Mouse (Mus musculus) gastrocnemius, postnatal 14 days (tissue): Measurements from ENCODE around the gene Asl. TPM values are rescaled to one million over a fixed set of nuclear protein-coding genes. Genes with fewer than 3 reads are reported as not detected.

Source experiments
- DNase-seq: peaks from one replicate; pipeline ENCODE4 v3.0.0; 2021; ENCODE audit warnings: mixed read lengths
- intact Hi-C: fragments of 180-260 bp; cut with DNase I; formaldehyde crosslinking; loops from one replicate; pipeline ENCODE4 v1.15.1; 2025; ENCODE audit warnings: low total_unique reads
- long read RNA-seq, 2 experiments: library from polyadenylated mRNA; stranded (forward); transcript quantifications; one replicate each; pipeline ENCODE4 v2.0.0; 2021
- total RNA-seq, 2 experiments: library from RNA; stranded (reverse); gene quantifications; 2 replicates each; pipeline ENCODE4 v1.2.3; 2021

The Asl gene
- total RNA-seq: 10 to 100 TPM; 12.5 to 15.8 TPM
- long read RNA-seq, experiment 1, transcript Asl-205 (17 exons, 1,824 nt): major isoform, 5 of 10 reads
- long read RNA-seq, experiment 1, partial matches to known transcripts: 0 of 10 reads
- long read RNA-seq, experiment 1, other reads (novel, unspliced or antisense): 1 of 10 reads
- long read RNA-seq, experiment 2, transcript Asl-205 (17 exons, 1,824 nt): major isoform, 7 of 7 reads
- long read RNA-seq, experiment 2, partial matches to known transcripts: 0 of 7 reads
- long read RNA-seq, experiment 2, other reads (novel, unspliced or antisense): 0 of 7 reads

DNA sequence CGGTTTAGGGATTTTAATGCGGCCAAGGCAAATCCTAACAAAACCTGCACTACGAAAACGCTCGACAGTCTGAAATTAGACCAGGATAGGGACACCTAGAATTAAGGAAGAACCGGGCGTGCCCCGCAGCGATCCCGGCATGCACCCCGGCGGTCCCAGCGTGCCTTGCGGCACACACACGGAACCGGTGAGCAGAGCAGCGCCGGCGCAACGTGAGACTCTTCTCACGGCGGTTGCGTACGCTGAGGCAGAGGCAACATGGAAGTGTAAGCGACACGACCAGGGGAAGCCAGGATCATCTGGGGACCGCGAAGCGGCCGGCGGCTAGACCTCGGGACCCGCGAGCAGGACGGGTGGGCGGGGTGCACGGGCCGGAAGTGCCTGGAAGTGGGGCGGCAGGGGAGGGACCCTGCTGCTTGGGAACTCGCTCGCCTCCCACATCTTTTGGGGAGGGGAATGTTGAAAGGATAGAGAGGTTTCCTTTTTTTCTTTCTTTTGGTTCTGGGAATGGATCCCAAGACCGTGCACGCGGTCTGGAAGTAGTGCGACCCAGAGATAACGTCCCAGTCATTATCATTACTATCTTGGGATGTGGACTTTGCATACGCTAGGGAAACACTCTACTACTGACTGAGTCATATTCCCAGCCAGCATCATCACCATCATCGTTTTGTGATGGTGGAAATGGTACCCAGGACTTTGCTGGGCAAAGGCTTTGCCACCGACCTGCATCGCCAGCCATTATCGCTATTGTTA is at the start of gene Asl, which contains the start of gene Crcp:
Asl (minus strand) TSS at position 106 of the 756 bp plus-strand sequence.
Crcp (plus strand) TSS at position 149 of the 756 bp plus-strand sequence.
- DNase-seq: peak; percentile 85
- intact Hi-C loops: no loop called here

DNA sequence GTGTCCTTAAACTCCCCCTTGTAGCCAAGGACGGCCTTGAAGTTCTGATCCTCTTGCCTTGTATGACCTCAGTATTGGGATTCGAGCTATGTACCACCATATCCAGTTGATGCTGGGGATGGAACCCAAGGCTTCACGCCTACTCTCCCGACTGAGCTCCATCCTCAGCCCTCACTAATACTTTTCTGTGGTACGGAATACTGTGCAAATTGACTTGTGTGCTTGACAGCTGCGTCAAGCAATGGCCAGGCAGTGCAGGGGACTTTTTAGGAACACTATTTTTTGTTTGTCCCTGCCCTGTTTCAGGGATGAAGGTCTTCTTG is 49.7 kb upstream of the Asl start:
- no peak for DNase-seq
- intact Hi-C loops: no loop called here

DNA sequence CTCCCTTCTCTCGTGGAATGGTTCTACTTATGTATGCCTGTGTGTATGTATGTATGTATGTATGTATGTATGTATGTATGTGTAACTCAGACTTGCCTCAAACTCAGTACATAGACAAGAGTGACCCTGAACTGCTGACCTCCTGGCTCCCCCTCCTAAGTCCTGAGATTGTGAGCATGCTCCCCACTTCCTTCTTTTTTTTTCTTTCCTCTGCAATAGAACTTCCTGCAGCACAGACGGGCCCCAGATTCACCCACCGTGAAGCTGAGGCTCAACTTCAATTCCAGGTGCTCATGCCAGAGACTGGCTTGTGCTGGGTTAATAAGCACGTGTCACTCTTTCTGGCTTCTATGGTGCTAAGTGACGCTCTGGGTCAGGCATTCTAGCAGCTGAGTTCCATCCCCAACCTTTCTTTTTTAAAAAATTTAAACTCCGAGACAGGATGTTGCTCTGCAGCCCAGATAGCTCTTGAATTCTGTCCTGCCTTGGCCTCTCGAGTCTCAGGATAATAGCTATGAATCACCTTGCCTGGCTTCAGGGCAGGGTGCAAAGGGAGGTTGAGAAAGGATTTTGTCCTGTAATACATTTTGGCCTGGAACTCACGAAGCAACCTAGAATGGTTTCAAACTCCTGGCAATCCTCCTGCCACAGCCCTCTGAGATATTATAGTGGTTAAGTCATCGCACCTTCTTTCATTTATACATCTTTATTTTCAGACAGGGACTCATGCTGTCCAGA is 49.2 kb upstream of the Asl start:
- intact Hi-C loops: no loop called here
- no peak for DNase-seq

DNA sequence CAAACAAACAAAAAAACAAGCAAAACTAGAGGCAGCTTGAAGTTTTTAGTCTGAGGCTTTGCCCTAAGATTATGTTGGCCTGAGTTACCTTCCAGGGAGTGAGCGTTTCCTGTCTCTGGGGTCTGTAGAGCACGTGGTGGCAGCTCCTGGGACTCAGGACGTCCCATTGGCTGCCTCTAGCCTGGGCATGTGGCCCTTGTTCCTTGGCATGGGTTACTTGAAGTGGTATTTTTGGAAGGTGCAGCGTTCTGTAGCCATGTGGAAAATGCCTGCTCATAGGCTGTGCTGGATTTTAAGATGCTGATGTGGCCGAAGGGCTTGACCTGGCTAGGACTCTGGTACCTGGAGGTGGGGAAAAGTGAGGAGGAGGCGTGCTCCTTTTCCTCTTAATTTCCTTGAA is 47.3 kb upstream of the Asl start:
- intact Hi-C loops: no loop called here

DNA sequence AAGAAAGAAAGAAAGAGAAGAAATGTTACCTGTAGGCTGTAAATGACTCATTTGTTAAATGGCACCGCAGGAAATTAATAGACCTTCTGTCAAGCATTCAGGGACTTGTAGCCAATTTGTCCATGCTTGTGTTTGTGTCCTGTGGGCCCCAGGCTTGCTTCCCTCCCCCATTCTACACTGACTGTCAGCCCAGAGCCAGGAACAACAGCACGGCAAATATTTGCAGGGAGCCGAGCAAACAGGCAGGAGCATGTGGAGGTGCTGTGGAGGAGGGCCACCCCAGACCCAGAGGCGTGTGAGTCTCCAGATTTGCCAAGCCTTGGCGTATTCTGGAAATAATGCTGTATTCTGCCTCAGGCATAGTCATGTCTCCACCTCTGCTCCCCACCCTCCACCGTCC is 45.4 kb upstream of the Asl start:
- no peak for DNase-seq
- intact Hi-C loops: no loop called here

More for the DNA sequence above, 47.3 kb upstream of the Asl start:
- peak; percentile 61 for DNase-seq

DNA sequence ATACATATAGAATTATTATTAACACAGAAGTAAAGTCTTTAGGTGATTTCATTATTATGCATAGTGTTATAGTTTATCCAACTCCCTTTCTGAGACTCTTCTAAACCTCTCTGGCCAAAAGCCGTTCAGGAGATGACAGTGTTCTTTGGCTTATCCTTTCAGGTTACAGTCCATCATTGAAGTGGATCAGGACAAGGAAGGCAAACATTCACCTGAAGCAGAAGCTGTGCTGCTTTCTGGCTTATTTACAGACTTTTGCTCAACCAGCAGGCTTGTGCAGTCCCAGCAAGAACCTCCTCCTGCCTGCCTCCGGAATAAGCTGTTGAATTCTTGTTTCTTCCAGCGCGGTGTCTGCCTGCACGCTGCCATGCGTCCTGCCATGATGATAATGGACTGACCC is 44.0 kb upstream of the Asl start, which contains the start of gene Tpst1:
Tpst1 (plus strand) TSS at position 301 of the 400 bp plus-strand sequence.
- DNase-seq: no peak
- intact Hi-C loops: no loop called here

DNA sequence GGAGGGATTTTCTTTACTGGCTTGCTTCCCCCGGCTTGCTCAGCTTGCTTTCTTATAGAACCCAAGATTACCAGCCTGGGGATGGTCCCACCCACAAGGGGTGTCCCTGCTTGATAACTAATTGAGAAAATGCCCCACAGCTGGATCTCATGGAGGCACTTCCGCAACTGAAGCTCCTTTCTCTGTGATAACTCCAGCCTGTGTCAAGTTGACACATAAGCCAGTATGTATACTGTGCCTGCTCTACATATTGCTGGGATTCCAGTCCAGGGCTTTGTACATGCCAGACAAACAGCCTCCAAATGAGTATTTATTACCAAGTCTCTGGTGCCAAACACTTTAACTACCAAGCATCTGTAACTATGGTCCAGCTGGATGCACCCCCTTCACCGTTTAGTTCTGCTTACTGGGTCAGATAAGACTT is 38.8 kb upstream of the Asl start:
- no peak for DNase-seq
- intact Hi-C loops: no loop called here

DNA sequence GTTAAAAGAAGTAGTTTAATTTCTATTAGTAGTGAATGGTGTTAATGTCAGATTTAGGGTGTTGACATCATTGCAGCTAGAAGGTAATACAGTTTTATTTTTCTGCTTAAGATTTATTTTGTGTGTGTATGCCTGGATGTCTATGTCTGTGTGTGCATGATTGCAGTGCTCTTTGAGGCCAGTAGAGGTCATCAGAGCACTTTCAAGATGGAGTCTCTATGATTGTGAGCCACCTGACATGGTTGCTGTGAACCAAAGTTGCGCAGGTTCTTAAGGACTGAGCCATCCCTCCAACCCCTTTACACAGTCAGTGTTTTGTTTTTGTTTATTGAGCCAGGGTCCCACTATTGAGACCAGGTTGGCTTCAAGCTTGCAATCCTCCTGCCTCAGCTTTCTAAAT is 36.5 kb upstream of the Asl start:
- intact Hi-C loops: no loop called here
- DNase-seq: no peak

DNA sequence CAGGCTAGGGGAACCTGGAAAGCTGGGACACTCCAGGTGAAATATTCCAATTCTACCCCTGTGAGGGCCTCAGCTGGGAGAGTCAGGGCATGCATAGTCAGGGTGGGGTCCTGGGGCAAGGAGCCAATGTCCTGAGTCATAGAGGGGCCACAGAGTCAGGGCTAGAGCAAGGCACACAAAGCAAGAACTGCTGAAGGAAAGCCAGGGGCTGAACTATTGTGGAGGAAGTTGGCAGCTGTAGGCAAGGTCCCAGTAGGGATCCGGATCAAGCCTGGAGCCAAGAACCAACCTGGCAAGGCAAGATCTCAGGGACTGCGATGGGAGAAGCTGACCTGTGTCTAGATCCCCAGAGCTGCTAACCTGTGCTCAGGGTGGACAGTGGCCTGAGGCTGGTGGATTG is 34.7 kb upstream of the Asl start:
- DNase-seq: no peak
- intact Hi-C loops: no loop called here

DNA sequence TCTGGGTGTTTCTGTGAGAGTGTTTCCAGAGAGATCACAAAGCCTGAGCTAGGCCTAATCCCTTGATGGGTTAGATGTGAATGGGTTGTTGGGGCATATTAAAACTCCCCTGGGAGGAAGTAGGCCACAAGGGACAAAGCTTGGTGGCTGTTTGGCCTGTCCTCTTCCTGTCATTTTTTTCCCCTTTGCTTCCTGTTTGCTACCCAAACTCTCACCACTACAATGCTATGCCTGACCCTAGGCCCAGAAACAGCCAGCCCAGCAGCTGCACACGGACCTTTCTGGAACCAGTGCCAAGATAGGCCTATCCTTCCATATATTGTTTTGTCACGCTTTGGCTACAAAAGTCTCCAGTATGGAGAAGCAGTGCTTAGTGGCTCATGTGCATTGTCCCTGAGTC is 33.0 kb upstream of the Asl start:
- intact Hi-C loops: no loop called here
- DNase-seq: no peak

DNA sequence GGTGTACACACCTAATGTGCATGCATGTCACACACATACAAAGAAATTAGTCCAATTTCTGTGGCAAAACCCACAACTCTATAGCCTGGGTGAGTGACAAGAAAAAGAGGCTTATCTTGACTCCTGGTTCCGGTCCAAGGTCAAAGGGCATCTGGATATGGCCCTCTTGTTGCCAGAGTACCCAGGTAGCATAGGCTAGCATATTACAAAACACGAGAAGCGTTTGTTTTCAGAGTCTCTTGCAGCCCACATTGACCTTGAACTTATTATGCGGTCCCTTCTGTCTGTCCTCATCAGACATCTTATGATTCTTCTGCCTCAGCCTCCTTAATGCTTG is 31.2 kb upstream of the Asl start:
- DNase-seq: no peak
- intact Hi-C loops: no loop called here

DNA sequence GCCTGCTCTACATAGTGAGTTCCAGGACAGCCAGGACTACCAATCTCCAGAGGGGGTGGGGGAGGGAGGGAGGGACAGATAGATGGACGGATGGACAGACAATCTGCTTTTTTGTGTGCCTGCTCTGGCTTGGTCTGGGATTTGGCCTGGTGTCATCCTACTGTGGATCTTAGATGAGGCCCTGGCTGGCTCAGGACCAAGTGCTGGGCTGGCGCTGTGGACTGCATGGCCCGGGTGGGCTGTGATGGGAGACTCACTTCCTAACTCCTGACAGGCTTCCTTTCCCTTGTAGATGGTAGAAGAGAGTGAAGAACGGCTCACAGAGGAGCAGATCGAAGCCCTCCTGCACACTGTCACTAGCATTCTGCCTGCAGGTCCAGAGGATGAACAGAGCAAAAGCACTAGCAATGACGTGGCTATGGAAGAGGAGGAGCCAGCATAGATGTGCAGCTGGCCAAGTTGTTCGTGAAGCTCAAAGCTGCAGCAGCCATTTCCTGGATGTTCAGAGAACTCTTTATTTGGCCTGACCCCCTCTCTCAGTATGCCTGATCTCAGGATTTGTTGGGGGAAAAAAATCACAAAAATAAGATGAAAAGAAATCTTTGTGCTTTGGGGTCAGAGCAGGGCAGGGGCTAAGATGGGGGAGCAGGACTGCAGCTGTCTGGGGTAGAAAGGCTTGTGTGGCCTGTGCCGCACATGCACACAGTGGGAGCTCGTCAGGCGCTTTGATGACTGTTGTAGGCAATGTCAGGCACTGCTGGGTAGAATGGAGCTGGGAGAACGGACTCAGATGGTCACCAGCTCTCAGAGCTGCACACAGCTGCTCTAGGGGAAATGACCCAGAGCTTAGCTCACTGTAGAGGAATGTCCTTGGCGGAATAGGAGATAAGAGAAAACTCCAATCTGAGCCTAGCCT is 30.6 kb upstream of the Asl start:
- peak; percentile 41 for DNase-seq
- intact Hi-C loops: no loop called here

DNA sequence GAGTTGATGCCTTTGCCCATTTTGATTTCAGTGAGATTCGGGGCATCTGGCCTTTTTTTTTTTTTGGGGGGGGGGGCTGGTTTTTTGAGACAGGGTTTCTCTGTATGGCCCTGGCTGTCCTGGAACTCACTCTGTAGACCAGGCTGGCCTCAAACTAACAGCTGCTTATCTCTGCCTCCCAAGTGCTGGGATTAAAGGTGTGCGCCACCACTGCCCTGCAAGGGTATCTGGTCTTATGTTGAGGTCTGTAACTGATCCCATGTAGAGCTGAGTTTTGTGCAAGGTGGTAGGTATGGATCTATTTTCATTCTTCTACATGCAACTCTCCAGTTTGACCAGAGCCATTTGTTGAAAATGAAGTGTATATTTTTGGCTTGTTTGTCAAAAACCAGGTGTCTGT is 27.3 kb upstream of the Asl start:
- intact Hi-C loops: no loop called here
- no peak for DNase-seq

DNA sequence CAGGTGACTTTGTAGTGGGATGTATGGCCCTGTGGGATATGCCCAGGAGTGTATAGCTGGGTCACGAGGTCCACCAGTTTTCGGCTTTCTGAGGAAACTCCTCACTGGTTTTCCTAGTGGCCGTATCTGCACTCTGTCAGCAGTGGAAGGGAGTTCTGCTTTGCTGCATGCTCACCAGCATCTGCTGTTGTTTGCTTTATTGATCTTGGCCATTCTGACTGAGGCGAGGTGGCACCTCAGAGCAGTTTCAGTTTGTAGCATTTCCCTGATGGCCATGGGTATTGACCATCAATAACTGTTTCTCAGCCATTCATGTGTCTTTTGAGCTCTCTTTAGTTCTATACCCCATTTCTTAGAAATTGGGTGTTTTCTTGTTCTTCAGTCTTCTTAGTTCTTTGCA is 26.6 kb upstream of the Asl start:
- no peak for DNase-seq

DNA sequence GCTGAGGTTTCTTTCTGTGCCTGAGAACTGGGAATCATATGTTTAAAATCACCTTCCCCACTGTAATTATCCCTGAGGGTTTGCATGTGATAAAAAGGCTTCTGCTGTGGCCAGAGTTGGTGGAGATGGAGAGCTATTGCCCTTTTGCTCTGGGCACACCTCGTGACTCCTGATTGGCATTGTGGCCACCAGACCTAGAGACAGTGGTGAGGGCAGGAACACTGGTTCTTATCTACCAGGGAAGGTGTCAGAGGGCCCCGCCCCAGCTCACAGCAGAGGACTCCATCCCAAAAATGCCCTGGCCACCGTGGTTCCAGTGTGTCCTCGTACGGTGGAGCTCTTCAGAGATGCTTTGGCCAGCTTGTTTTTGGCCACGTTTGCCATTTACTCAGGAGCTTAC is 23.9 kb upstream of the Asl start:
- intact Hi-C loops: no loop called here
- no peak for DNase-seq

More for the DNA sequence above, 26.6 kb upstream of the Asl start:
- intact Hi-C loops: no loop called here

DNA sequence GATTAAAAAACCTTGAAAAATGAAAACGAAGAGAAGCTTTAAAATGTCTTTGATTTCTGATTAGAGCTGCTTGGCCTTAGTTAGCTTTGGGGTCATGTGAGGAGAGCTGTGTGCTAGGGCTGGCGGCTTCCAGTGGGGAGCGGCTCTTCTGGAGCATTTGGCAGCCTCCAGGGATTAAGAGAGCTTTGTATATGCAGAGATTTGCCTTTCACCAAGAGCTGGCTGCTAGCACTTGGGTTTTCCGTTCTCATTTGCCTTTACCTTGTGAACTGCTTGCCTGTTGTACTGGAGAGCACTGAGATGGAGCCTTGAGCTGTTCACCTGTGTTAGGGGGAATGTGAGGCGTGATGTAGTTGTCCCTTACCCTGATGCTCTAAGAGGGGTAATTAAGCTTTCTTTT is 23.5 kb upstream of the Asl start:
- intact Hi-C loops: no loop called here
- DNase-seq: peak; percentile 41

DNA sequence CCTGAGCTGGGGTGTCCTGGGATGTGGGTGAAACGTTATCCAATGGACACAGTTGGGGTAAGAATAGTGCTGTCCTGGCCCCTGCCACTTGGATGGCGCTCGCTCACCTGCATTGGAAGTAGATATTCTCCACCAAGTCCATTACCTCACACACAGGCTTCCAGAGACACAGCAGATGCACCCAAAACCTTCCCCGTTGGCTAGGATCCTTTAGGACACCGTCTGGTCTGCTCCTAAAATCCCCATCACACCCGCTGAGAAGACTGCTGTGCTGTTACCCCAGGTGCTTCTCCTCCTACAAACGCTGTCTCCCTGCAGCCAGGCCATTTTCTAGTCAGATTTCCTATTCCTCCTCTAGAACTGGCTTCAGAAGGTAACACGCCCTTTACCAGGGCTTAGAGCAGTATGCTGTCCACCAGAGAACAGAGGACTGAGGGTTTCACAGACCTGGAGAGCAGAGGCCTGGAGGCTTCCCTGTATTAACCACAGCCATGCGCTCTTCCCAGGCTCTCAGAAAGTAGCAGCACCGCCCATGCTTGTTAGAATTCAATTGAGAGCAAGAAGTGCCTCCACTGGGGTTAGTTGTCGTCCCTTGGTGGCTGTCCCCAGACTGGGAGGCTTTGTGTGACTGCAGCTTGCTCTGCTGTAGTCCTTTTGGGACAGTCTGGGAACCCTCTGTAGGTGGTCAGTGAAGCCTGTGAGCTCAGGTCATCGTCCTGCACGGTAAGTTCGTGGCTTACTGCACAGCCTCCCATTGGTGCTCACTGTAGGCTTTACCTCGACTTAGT is 22.2 kb upstream of the Asl start:
- no peak for DNase-seq
- intact Hi-C loops: no loop called here

DNA sequence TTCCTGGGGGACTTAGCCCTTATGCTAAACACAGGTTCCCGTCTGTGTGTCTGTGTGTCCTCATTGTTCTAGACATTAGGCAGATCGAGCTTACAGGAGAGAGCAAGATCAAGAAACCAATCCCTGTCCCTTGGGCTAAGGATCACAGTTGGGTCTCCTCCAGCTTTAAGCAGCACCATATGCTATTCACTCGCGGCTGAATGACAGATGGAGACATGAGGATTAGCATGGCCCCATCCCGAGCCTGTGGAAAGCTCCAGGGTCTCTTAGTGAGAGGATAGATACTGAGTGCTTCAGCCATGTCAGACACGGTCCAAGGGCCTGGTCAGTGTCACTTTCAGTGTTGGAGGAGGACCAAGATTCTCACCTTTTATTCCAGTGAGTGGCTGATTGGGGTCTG is 21.4 kb upstream of the Asl start:
- DNase-seq: no peak
- intact Hi-C loops: no loop called here
